Mouse (Mus musculus): ENCODE measurements around the gene Txlng. TPM values are rescaled to one million over a fixed set of nuclear protein-coding genes. Genes with fewer than 3 reads are reported as not detected.

The Txlng gene
- 12.9 and 13.6 TPM in 2 replicates for polyA plus RNA-seq (2012; rRNA removed)

GRCm38 (mm10) chrX:162829203-162829708 lies at the start of gene Txlng:
Txlng (minus strand) TSS chrX:162829454.

GRCm38 (mm10) chrX:162760115-162760942 lies 68.9 kb downstream of the Txlng start, which contains the start of gene Rbbp7:
Rbbp7 (plus strand) TSS chrX:162760402.

Other genes with a start within 250 kb of the Txlng start
- 3.4 and 3.7 TPM in 2 replicates for gene Reps2, start 185.8 kb downstream of the Txlng start, polyA plus RNA-seq (2012; rRNA removed)
- 136 and 158 TPM in 2 replicates for gene Rbbp7, start 69.1 kb downstream of the Txlng start, polyA plus RNA-seq (2012; rRNA removed)
- 28.1 and 32.2 TPM in 2 replicates for gene Syap1, start 59.0 kb upstream of the Txlng start, polyA plus RNA-seq (2012; rRNA removed)
- 62.6 and 67.9 TPM in 2 replicates for gene Ctps2, start 71.8 kb upstream of the Txlng start, polyA plus RNA-seq (2012; rRNA removed)
- 0.40 TPM in 1 of 2 replicates, not detected in the other for gene S100g, start 135.1 kb upstream of the Txlng start, polyA plus RNA-seq (2012; rRNA removed)